Mouse (Mus musculus) forebrain, embryonic 15.5 days (tissue): ENCODE data around the gene Spryd3. TPM values are rescaled to one million over a fixed set of nuclear protein-coding genes. Genes with fewer than 3 reads are reported as not detected.
A peak's percentile ranks its signal among the peaks of the same experiment; 100 is the strongest.

Source experiments
- ATAC-seq: fragments of 200-750 bp; cut with Nextera tagmentation; replicated peaks from 2 replicates; pipeline ENCODE4 v1.8.0; 2017; ENCODE audit warnings: mild to moderate bottlenecking, moderate TSS enrichment, moderate library complexity
- H3K27ac ChIP-seq: fragments of 300-500 bp; sonication (generic); replicated peaks from 2 replicates; pipeline ENCODE4 v1.5.1; 2015; ENCODE audit warnings: mild to moderate bottlenecking, inconsistent platforms
- H3K27me3 ChIP-seq: fragments of 300-500 bp; sonication (generic); 2 replicates; pipeline ENCODE4 v1.6.1; 2015; ENCODE audit warnings: inconsistent platforms
- H3K36me3 ChIP-seq: fragments of 300-500 bp; sonication (generic); 2 replicates; pipeline ENCODE4 v1.6.1; 2015; ENCODE audit warnings: mild to moderate bottlenecking, inconsistent platforms
- H3K4me1 ChIP-seq: fragments of 300-500 bp; sonication (generic); 2 replicates; pipeline ENCODE4 v1.6.1; 2015; ENCODE audit warnings: inconsistent platforms
- H3K4me2 ChIP-seq: fragments of 300-500 bp; sonication (generic); replicated peaks from 2 replicates; pipeline ENCODE4 v1.6.1; 2015; ENCODE audit warnings: mild to moderate bottlenecking, inconsistent platforms
- H3K4me3 ChIP-seq: fragments of 300-500 bp; sonication (generic); 2 replicates; pipeline ENCODE4 v1.5.1; 2015; ENCODE audit warnings: mild to moderate bottlenecking, inconsistent platforms
- H3K9ac ChIP-seq: fragments of 300-500 bp; sonication (generic); replicated peaks from 2 replicates; pipeline ENCODE4 v1.6.1; 2015; ENCODE audit warnings: mild to moderate bottlenecking, inconsistent platforms
- H3K9me3 ChIP-seq: fragments of 300-500 bp; sonication (generic); 2 replicates; pipeline ENCODE4 v1.6.1; 2016; ENCODE audit warnings: inconsistent platforms
- WGBS: fragments of 180-500 bp; shearing (Covaris S2); methylation state at CpG from one replicate; pipeline ENCODE4 v1.1.7; 2015; ENCODE audit warnings: mixed read lengths; 5-methylcytosine and 5-hydroxymethylcytosine counted together
- polyA plus RNA-seq: library from polyadenylated mRNA; unstranded; fragments of >200 nt; fragmentation: Nextera tagmentation; extraction: Ambion mirVana; gene quantifications from 2 replicates; pipeline ENCODE4 v1.2.1, GENCODE M21; 2015

Spryd3 gene
- 38.2 and 42.9 TPM in 2 replicates for polyA plus RNA-seq

DNA sequence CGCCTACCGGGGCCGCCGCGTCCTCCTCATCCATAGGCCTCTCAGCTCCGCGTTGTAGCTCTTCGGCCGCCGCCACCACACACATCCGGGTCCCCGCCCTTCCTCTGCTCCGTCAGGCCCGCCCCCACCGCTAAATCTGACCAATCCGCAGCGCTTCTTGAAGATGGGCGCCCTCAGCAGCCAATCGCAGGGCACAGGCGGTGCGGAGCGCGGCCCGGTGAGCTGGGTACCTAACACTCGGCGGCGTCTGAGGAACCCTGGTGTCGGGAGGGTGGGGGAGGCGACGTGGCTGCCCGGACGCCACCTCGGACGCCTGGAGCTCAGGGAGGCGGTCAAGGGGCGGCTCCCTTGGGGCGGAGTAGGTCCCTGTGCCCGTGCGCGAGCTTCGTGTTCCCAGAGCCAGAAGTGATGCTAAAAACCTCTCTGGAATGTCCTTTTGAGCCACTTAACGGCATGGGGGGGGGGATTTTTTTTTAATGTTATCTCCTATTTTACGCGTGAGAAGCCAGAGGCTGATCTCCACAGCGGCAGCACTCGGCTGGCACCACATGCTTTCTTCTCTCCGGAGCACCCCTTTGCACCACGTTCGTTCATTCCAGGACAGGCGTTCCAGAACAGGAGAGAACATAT is at the start of gene Spryd3:
Spryd3 (minus strand) TSS at position 106 of the 630 bp plus-strand sequence.
- peak within 1 kb of the TSS; percentile 93 for H3K9ac ChIP-seq
- H3K4me3 ChIP-seq = peak within 1 kb of the TSS; percentile 98
- H3K27me3 ChIP-seq = no peaks in the 10 kb centered on the region
- peak within 1 kb of the TSS; percentile 78 for H3K4me2 ChIP-seq
- under 1% methylated on average over 49 of the region's 50 CpGs for WGBS
- peaks cover 18% of the 10 kb centered on the region for H3K36me3 ChIP-seq
- ATAC-seq = peak; percentile 99
- H3K4me1 ChIP-seq = peaks cover 21% of the 10 kb centered on the region
- H3K9me3 ChIP-seq = no peaks in the 10 kb centered on the region
- peak within 1 kb of the TSS; percentile 88 for H3K27ac ChIP-seq

GRCm38 (mm10) chr15:102183076-102183475 is 47.0 kb upstream of the Spryd3 start:
- H3K36me3 ChIP-seq = no peaks in the 10 kb centered on the region
- no peak overlapping the region for H3K4me3 ChIP-seq
- no peak overlapping the region for H3K27ac ChIP-seq
- no peaks in the 10 kb centered on the region for H3K4me1 ChIP-seq
- no peaks in the 10 kb centered on the region for H3K27me3 ChIP-seq
- H3K9ac ChIP-seq = no peak overlapping the region
- H3K4me2 ChIP-seq = no peak overlapping the region
- no peaks in the 10 kb centered on the region for H3K9me3 ChIP-seq
- 83% methylated on average over 3 of the region's 3 CpGs for WGBS
- ATAC-seq = no peak

- H3K27ac ChIP-seq = no peak overlapping the region
- no peaks in the 10 kb centered on the region for H3K27me3 ChIP-seq
- H3K9ac ChIP-seq = no peak overlapping the region
- 92% methylated on average over 14 of the region's 14 CpGs for WGBS
- no peaks in the 10 kb centered on the region for H3K36me3 ChIP-seq
- no peak overlapping the region for H3K4me2 ChIP-seq
- no peak for ATAC-seq
- no peaks in the 10 kb centered on the region for H3K4me1 ChIP-seq
- no peaks in the 10 kb centered on the region for H3K9me3 ChIP-seq
- no peak overlapping the region for H3K4me3 ChIP-seq
Observed at GRCm38 (mm10) chr15:102179924-102180323, 43.9 kb upstream of the Spryd3 start.

GRCm38 (mm10) chr15:102179106-102179505 is 43.1 kb upstream of the Spryd3 start:
- ATAC-seq = no peak
- H3K27ac ChIP-seq = no peak overlapping the region
- no peaks in the 10 kb centered on the region for H3K4me1 ChIP-seq
- no peak overlapping the region for H3K4me3 ChIP-seq
- H3K9ac ChIP-seq = no peak overlapping the region
- WGBS = 76% methylated on average over 9 of the region's 9 CpGs
- no peak overlapping the region for H3K4me2 ChIP-seq
- no peaks in the 10 kb centered on the region for H3K27me3 ChIP-seq
- H3K36me3 ChIP-seq = no peaks in the 10 kb centered on the region
- H3K9me3 ChIP-seq = no peaks in the 10 kb centered on the region; the same call in 1 of the 2 replicates

DNA sequence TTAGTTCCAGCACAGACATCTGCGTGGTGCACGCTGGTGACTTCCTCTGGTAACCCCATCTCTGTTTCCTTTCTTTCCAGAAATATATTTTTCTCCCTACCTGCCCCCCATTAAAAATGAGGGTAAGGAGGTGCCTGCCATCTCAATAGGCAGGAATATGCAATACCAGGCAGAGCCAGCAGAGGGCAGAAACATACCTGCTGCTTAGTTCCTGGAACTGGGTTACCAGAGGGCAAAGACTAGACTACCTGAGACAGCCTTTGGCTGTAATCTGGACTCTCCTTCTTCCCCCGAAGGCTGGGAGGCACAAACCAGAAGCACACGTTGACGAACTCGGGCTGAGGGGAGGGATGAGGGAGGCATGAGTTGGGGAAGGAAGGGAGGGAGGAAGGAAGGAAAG is 42.2 kb upstream of the Spryd3 start:
- Histone ChIP-seq H3K9ac (no peak overlapping the region), H3K4me2 (no peak overlapping the region), H3K36me3 (no peaks in the 10 kb centered on the region), H3K9me3 (no peaks in the 10 kb centered on the region; the same call in 1 of the 2 replicates), H3K27me3 (no peaks in the 10 kb centered on the region), H3K4me1 (no peaks in the 10 kb centered on the region), H3K4me3 (no peak overlapping the region), H3K27ac (no peak overlapping the region)
- 18% methylated on average over 6 of the region's 6 CpGs for WGBS
- no peak for ATAC-seq

DNA sequence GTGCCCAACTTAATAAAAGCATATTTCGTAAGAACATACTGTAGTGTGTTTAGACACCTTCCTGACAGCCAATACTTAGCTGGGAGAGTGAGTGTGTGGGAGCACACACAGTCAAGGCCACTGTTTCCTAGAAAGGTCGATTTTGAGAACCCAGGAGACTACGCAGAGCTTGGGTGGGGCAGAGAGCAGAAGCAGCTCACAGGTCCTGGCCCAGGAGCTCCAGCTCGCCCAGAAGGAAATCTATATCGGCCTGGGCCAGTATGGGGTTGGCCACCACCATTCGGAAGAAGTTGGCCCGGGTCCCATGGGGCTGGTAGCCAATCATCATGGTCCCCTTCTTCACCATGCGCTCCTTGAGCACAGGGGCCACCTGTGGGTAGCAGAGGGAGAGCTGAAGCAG is 41.4 kb upstream of the Spryd3 start:
- Histone ChIP-seq H3K27ac (no peak overlapping the region), H3K4me2 (no peak overlapping the region), H3K4me3 (no peak overlapping the region), H3K9me3 (no peaks in the 10 kb centered on the region; the same call in 1 of the 2 replicates), H3K9ac (no peak overlapping the region), H3K36me3 (no peaks in the 10 kb centered on the region), H3K4me1 (no peaks in the 10 kb centered on the region), H3K27me3 (no peaks in the 10 kb centered on the region)
- ATAC-seq = no peak
- WGBS = 84% methylated on average over 8 of the region's 8 CpGs

GRCm38 (mm10) chr15:102176571-102177316 is 40.7 kb upstream of the Spryd3 start:
- WGBS = 87% methylated on average over 7 of the region's 7 CpGs

GRCm38 (mm10) chr15:102175736-102176319 is 39.8 kb upstream of the Spryd3 start:
- H3K4me1 ChIP-seq = no peaks in the 10 kb centered on the region
- no peak overlapping the region for H3K4me2 ChIP-seq
- 90% methylated on average over 16 of the region's 16 CpGs for WGBS
- no peaks in the 10 kb centered on the region for H3K36me3 ChIP-seq
- H3K27ac ChIP-seq = no peak overlapping the region
- H3K27me3 ChIP-seq = no peaks in the 10 kb centered on the region
- no peak overlapping the region for H3K9ac ChIP-seq
- H3K9me3 ChIP-seq = no peaks in the 10 kb centered on the region; the same call in 1 of the 2 replicates
- no peak for ATAC-seq
- no peak overlapping the region for H3K4me3 ChIP-seq

More at GRCm38 (mm10) chr15:102176571-102177316, 40.7 kb upstream of the Spryd3 start:
- Histone ChIP-seq H3K27me3 (no peaks in the 10 kb centered on the region), H3K36me3 (no peaks in the 10 kb centered on the region), H3K27ac (no peak overlapping the region), H3K4me1 (no peaks in the 10 kb centered on the region), H3K4me2 (no peak overlapping the region), H3K9me3 (no peaks in the 10 kb centered on the region; the same call in 1 of the 2 replicates), H3K9ac (no peak overlapping the region), H3K4me3 (no peak overlapping the region)
- no peak for ATAC-seq

- Histone ChIP-seq H3K27me3 (no peaks in the 10 kb centered on the region), H3K4me1 (no peaks in the 10 kb centered on the region), H3K36me3 (no peaks in the 10 kb centered on the region), H3K9ac (no peak overlapping the region), H3K4me2 (no peak overlapping the region), H3K4me3 (no peak overlapping the region), H3K9me3 (no peaks in the 10 kb centered on the region; the same call in 1 of the 2 replicates), H3K27ac (no peak overlapping the region)
- no peak for ATAC-seq
- 88% methylated on average over 3 of the region's 3 CpGs for WGBS
Observed at GRCm38 (mm10) chr15:102173581-102173980, 37.5 kb upstream of the Spryd3 start.

DNA sequence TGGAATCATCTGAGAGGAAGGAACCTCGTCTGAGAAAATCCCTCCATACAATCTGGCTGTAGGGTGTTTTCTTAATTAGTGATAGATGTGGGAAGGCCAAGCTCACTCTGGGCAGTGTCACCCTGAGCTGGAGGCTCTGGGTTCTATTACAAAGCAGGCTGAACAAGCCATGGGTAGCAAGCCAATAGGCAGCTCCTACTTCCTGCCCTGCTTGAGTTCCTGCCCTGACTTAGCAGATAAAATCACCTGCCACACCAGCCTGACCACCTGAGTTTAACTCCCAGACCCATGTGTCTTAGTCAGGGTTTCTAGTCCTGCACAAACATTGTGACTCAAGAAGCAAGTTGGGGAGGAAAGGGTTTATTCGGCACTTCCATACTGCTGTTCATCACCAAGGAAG is 33.0 kb upstream of the Spryd3 start:
- no peaks in the 10 kb centered on the region for H3K27me3 ChIP-seq
- no peak overlapping the region for H3K4me3 ChIP-seq
- no peak overlapping the region for H3K27ac ChIP-seq
- no peak overlapping the region for H3K4me2 ChIP-seq
- no peaks in the 10 kb centered on the region; the same call in 1 of the 2 replicates for H3K9me3 ChIP-seq
- 66% methylated on average over 2 of the region's 2 CpGs for WGBS
- ATAC-seq = no peak
- H3K9ac ChIP-seq = no peak overlapping the region
- no peaks in the 10 kb centered on the region for H3K36me3 ChIP-seq
- no peaks in the 10 kb centered on the region for H3K4me1 ChIP-seq

- Histone ChIP-seq H3K9ac (no peak overlapping the region), H3K4me2 (no peak overlapping the region), H3K27ac (no peak overlapping the region), H3K27me3 (no peaks in the 10 kb centered on the region), H3K4me1 (no peaks in the 10 kb centered on the region), H3K36me3 (no peaks in the 10 kb centered on the region), H3K4me3 (no peak overlapping the region), H3K9me3 (no peaks in the 10 kb centered on the region)
- 77% methylated on average over 6 of the region's 6 CpGs for WGBS
- no peak for ATAC-seq
Observed at GRCm38 (mm10) chr15:102167620-102168021, 31.6 kb upstream of the Spryd3 start.

DNA sequence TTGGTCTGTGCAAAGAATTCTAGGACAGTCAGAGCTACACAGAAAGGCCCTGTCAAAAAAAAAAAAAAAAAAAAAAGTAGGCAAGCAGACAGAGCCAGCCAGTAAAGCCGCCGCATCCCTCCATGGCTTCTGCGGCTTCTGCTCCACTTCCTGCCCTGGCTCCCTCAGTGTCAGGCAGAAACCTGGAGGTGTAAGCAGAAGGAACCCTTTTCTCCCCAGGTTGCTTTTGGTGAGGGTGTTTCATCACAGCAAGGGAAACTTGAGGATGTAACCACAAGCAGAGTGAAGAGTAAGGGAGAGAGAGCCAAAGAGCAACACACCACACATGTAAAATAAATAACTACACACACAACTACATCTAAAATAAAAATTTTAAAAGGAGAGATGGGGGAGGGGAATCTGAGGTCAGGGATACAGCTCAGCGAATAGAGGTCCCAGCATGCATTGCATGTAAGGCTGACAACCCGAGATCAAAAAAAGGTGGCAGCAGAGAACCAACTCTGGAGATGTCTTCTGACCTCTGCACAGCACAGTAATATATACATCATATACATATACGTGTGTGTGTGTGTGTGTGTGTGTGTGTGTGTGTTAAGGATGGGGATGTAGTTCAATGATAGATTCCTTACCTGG is 29.6 kb upstream of the Spryd3 start:
- H3K27ac ChIP-seq = no peak overlapping the region
- H3K27me3 ChIP-seq = no peaks in the 10 kb centered on the region
- H3K4me3 ChIP-seq = no peak overlapping the region
- H3K9me3 ChIP-seq = no peaks in the 10 kb centered on the region
- H3K4me2 ChIP-seq = no peak overlapping the region
- 64% methylated on average over 6 of the region's 6 CpGs for WGBS
- H3K4me1 ChIP-seq = no peaks in the 10 kb centered on the region
- no peaks in the 10 kb centered on the region for H3K36me3 ChIP-seq
- no peak overlapping the region for H3K9ac ChIP-seq
- no peak for ATAC-seq
